Comparison of ENCODE assay signal across 7 mouse cellular contexts in genomic region chr5:73112331-73112730, GRCm38 (mm10).
"Had no signal": no experiment of that assay in that cellular context is flagged by ENCODE, and none has a peak within 500 bp of the region (broad histone marks: within the 10 kb centered on the region; RNA-seq: fewer than 3 reads in every experiment).

No protein-coding gene starts in this region.

- DNase-seq: lung, adult 2 months; lung, postnatal 14 days; lung, postnatal 36 days; right cerebral cortex, postnatal 14 days; thymus, adult 2 months; thymus, postnatal 25 days; thymus, postnatal 4 days had no signal
